Mouse (Mus musculus): ENCODE measurements around the gene Olfr1166.
"Not testable (repeated sequence)": the region's sequence is repeated elsewhere in the genome, so short reads cannot be mapped to it uniquely, and the experiment has no call there.

Gene Olfr1166

DNA sequence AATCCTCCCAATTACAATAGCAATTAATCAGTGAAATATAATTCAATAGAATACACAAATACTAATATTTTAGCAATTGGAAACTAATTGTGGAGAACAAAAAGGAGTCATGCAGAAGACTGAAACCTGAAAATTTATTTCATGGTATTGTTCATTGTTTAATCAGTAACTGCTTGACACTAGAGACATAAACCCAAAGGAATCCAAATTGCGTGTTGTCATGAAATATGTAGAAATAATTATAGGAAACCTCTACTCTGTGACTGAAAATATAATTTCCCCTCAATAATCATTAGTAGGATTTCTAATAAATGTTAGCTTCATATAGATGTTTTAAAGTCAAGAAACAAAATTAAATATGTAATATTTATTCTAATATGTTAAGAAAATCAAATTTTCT lies at the start of gene Olfr1166:
Gene Olfr1166 (minus strand): TSS at position 101 of the 400 bp plus-strand sequence.
- no peak for DNase-seq (ENCODE audit: low read depth, low spot score)

DNA sequence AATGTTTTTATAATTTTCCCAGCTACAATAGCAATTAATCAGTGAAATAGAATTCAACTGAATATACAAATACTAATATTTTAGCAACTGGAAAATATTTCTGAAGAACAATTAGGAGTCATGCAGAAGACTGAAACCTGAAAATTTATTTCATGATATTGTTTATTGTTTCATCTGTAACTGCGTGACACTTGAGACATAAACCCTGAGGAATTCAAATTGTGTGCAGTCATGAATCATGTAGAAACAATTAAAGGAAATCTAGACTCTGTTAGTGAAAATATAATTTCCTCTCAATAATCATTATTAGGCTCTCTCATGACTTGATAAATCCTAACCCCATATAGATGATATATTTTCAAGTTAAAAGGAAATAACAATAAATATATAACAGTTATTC lies 27.0 kb upstream of the Olfr1166 start, which contains the start of gene Olfr1167:
Gene Olfr1167 (minus strand): TSS at position 101 of the 400 bp plus-strand sequence.
- not testable (repeated sequence) for DNase-seq (ENCODE audit: low read depth, low spot score)

DNA sequence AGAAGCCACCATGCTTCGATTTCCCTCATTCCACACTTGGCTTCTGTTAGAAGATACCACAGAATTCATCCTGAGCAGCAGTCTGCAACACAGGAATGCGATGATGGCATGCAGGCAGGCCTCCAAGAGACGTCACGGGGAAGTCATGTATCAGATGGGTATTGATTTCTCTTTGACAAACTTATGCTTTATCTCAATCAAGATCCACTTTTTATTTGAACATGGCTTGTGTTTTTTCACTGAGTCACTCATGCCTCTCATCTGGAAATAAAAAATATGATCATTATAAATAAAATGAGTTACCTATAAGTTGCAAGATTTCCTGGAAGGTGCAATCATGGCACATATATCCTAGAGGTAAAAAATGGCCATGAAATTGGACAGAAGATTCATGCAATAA lies 34.2 kb downstream of the Olfr1166 start, which contains the start of gene Olfr1164:
Gene Olfr1164 (minus strand): TSS at position 101 of the 400 bp plus-strand sequence.
- DNase-seq (ENCODE audit: low read depth, low spot score): no peak

Measured in retina, postnatal 7 days (tissue).